Mouse (Mus musculus) adipose tissue, adult 10 weeks (tissue): ENCODE measurements around the gene Ttyh3. TPM values are rescaled to one million over a fixed set of nuclear protein-coding genes. Genes with fewer than 3 reads are reported as not detected.

Source experiments
- polyA plus RNA-seq: library from polyadenylated mRNA; stranded (reverse); fragments of 350-450 nt; fragmentation: Illumina TruSeq; extraction: RNeasy Lipid Tissue Mini Kit (QIAGEN cat#74804); gene quantifications from one replicate; pipeline ENCODE4 v1.2.3, GENCODE M21; 2014; ENCODE audit warnings: low read depth, low replicate concordance

Gene Ttyh3
- 59.5 TPM for polyA plus RNA-seq

DNA sequence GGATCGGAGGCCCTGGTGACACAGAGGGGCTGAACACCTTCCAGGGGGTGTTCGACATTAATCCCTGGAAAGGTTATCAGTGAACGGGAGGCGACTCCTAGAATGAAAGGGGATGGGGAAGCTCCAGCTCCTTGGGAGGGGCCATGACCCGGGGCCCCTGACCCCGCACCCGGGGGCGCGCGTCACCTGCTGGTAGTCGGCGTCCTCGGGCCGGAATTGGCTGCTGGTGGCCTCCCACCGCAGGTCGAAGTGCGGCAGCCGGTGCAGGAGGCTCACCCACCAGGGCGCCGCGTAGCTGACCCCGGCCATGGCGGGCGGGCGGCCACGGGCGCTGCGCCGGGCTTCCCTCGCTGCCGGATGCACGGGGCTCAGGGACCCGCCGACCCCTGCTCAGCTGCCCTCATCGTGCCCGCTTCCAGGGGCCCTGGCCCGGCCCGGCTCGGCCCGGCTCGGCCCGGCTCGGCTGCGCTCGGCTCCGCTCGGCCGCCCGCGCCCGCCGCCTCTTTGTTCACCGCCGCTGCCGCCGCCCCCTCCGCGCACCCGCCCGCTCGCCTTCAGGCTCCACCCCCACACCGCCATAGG is at the start of gene Ttyh3:
Ttyh3 (minus strand) TSS at position 513 of the 582 bp plus-strand sequence.

DNA sequence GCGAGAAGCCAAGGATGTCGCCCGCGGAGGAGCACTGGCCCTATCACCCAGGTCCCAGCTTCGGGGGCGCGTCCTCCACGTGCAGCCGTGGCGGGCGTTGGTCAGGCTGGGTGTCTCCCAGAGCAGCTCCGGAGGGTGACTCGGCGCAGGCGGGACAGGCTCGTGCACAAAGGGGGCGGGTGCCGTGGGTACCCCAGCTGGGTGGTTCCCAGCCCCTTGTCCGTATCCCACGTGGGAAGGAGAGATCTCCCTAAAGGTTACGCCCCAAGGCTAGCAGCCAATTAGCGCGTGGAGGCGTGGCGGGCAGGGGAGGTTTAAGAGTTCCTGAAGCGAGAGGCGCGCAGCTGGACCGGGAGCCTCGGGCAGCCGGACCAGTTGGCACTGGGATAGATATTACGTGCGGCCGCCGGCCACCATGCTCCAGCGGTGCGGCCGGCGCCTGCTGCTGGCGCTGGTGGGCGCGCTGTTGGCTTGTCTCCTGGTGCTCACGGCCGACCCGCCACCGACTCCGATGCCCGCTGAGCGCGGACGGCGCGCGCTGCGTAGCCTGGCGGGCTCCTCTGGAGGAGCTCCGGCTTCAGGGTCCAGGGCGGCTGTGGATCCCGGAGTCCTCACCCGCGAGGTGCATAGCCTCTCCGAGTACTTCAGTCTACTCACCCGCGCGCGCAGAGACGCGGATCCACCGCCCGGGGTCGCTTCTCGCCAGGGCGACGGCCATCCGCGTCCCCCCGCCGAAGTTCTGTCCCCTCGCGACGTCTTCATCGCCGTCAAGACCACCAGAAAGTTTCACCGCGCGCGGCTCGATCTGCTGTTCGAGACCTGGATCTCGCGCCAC is 41.6 kb downstream of the Ttyh3 start, which contains the start of gene Lfng:
Lfng (plus strand) TSS at position 320 of the 835 bp plus-strand sequence.

Other genes with a start within 250 kb of the Ttyh3 start
- 130 TPM for gene Eif3b, start 229.7 kb downstream of the Ttyh3 start, polyA plus RNA-seq
- gene Gm4869, start 203.4 kb downstream of the Ttyh3 start, polyA plus RNA-seq: not detected
- gene Chst12, start 143.5 kb downstream of the Ttyh3 start, polyA plus RNA-seq: 28.3 TPM
- not detected for gene Grifin, start 84.0 kb downstream of the Ttyh3 start, polyA plus RNA-seq
- 17.1 TPM for gene Lfng, start 41.7 kb downstream of the Ttyh3 start, polyA plus RNA-seq
- gene Iqce, start 53.3 kb upstream of the Ttyh3 start, polyA plus RNA-seq: 18.4 TPM
- 13.9 TPM for gene Brat1, start 56.0 kb upstream of the Ttyh3 start, polyA plus RNA-seq
- 2.0 TPM for gene Amz1, start 75.1 kb upstream of the Ttyh3 start, polyA plus RNA-seq
- gene Gna12, start 181.4 kb upstream of the Ttyh3 start, polyA plus RNA-seq: 45.5 TPM